Mouse (Mus musculus): ENCODE results near the gene Hoxd3. TPM values are rescaled to one million over a fixed set of nuclear protein-coding genes. Genes with fewer than 3 reads are reported as not detected.

Hoxd3 gene
- polyA plus RNA-seq, 1 experiment from 2014 or later: 3.2 TPM

GRCm38 (mm10) chr2:74733765-74734164, 22.0 kb downstream of the Hoxd3 start:
- no peak for ATAC-seq
- WGBS: 17% methylated on average over 6 of the region's 6 CpGs

GRCm38 (mm10) chr2:74734451-74734850, 22.7 kb downstream of the Hoxd3 start:
- no peak for TF ChIP-seq CTCF (IDR thresholded peaks at IDR 0.05; ENCODE audit: low read depth)
- WGBS: 16% methylated on average over 13 of the region's 13 CpGs
- no peak overlapping the region for H3K4me3 ChIP-seq (ENCODE audit: low read depth, low read length)
- no peaks in the 10 kb centered on the region for H3K4me1 ChIP-seq (replicated peaks; ENCODE audit: control insufficient read depth, insufficient read depth, low read length)
- H3K9ac ChIP-seq (ENCODE audit: low read depth, low read length): no peak overlapping the region
- H3K36me3 ChIP-seq (ENCODE audit: control insufficient read depth, insufficient read depth): no peaks in the 10 kb centered on the region; the same call in 1 of the 2 replicates
- ATAC-seq: no peak
- no peak overlapping the region for H3K27ac ChIP-seq (ENCODE audit: low read depth, low read length)
- peak overlapping the region; percentile 17; the same call in 1 of the 2 replicates for H3K4me2 ChIP-seq (replicated peaks; ENCODE audit: low read depth)
- peaks cover 93% of the 10 kb centered on the region for H3K27me3 ChIP-seq (replicated peaks; ENCODE audit: control insufficient read depth, insufficient read depth, low read length)
- no peaks in the 10 kb centered on the region for H3K9me3 ChIP-seq (ENCODE audit: control insufficient read depth)

More at GRCm38 (mm10) chr2:74733765-74734164, 22.0 kb downstream of the Hoxd3 start:
- TF ChIP-seq CTCF (IDR thresholded peaks at IDR 0.05; ENCODE audit: low read depth): no peak
- Histone ChIP-seq H3K4me2 (replicated peaks; ENCODE audit: low read depth) (peak overlapping the region; percentile 65; the same call in 1 of the 2 replicates), H3K4me1 (replicated peaks; ENCODE audit: control insufficient read depth, insufficient read depth, low read length) (no peaks in the 10 kb centered on the region), H3K27ac (ENCODE audit: low read depth, low read length) (no peak overlapping the region), H3K36me3 (ENCODE audit: control insufficient read depth, insufficient read depth) (no peaks in the 10 kb centered on the region; the same call in 1 of the 2 replicates), H3K9me3 (ENCODE audit: control insufficient read depth) (no peaks in the 10 kb centered on the region), H3K27me3 (replicated peaks; ENCODE audit: control insufficient read depth, insufficient read depth, low read length) (peaks cover 92% of the 10 kb centered on the region), H3K4me3 (ENCODE audit: low read depth, low read length) (peak overlapping the region; percentile 30), H3K9ac (ENCODE audit: low read depth, low read length) (no peak overlapping the region)

- WGBS: 31% methylated on average over 27 of the region's 27 CpGs
- Histone ChIP-seq H3K9ac (ENCODE audit: low read depth, low read length) (no peak overlapping the region), H3K4me3 (ENCODE audit: low read depth, low read length) (peak overlapping the region; percentile 7; the same call in 1 of the 2 replicates), H3K4me1 (replicated peaks; ENCODE audit: control insufficient read depth, insufficient read depth, low read length) (no peaks in the 10 kb centered on the region), H3K36me3 (ENCODE audit: control insufficient read depth, insufficient read depth) (no peaks in the 10 kb centered on the region; the same call in 1 of the 2 replicates), H3K27ac (ENCODE audit: low read depth, low read length) (peak overlapping the region; percentile 7; the same call in 1 of the 2 replicates), H3K9me3 (ENCODE audit: control insufficient read depth) (no peaks in the 10 kb centered on the region), H3K4me2 (replicated peaks; ENCODE audit: low read depth) (peak overlapping the region; percentile 17; the same call in 1 of the 2 replicates), H3K27me3 (replicated peaks; ENCODE audit: control insufficient read depth, insufficient read depth, low read length) (peaks cover 95% of the 10 kb centered on the region)
- no peak for TF ChIP-seq CTCF (IDR thresholded peaks at IDR 0.05; ENCODE audit: low read depth)
- no peak for ATAC-seq
These were observed 23.5 kb downstream of the Hoxd3 start for GRCm38 (mm10) chr2:74734996-74735811.

- TF ChIP-seq CTCF (IDR thresholded peaks at IDR 0.05; ENCODE audit: low read depth): no peak
- Histone ChIP-seq H3K27me3 (replicated peaks; ENCODE audit: control insufficient read depth, insufficient read depth, low read length) (peaks cover 90% of the 10 kb centered on the region), H3K9me3 (ENCODE audit: control insufficient read depth) (no peaks in the 10 kb centered on the region), H3K27ac (ENCODE audit: low read depth, low read length) (no peak overlapping the region), H3K36me3 (ENCODE audit: control insufficient read depth, insufficient read depth) (no peaks in the 10 kb centered on the region; the same call in 1 of the 2 replicates), H3K9ac (ENCODE audit: low read depth, low read length) (no peak overlapping the region), H3K4me3 (ENCODE audit: low read depth, low read length) (peak overlapping the region; percentile 7; the same call in 1 of the 2 replicates), H3K4me1 (replicated peaks; ENCODE audit: control insufficient read depth, insufficient read depth, low read length) (no peaks in the 10 kb centered on the region), H3K4me2 (replicated peaks; ENCODE audit: low read depth) (peak overlapping the region; percentile 31)
- no peak for ATAC-seq
- 19% methylated on average over 42 of the region's 42 CpGs for WGBS
These were observed 24.3 kb downstream of the Hoxd3 start for GRCm38 (mm10) chr2:74735851-74736687.

GRCm38 (mm10) chr2:74736688-74737577, 25.2 kb downstream of the Hoxd3 start:
- no peak for ATAC-seq
- Histone ChIP-seq H3K4me3 (ENCODE audit: low read depth, low read length) (0 out of 2 replicates have a peak overlapping the region, but pooled peaks have one; percentile 7), H3K4me2 (replicated peaks; ENCODE audit: low read depth) (peak overlapping the region; percentile 31), H3K9ac (ENCODE audit: low read depth, low read length) (no peak overlapping the region), H3K36me3 (ENCODE audit: control insufficient read depth, insufficient read depth) (no peaks in the 10 kb centered on the region; the same call in 1 of the 2 replicates), H3K27me3 (replicated peaks; ENCODE audit: control insufficient read depth, insufficient read depth, low read length) (peaks cover 91% of the 10 kb centered on the region), H3K27ac (ENCODE audit: low read depth, low read length) (no peak overlapping the region), H3K9me3 (ENCODE audit: control insufficient read depth) (no peaks in the 10 kb centered on the region), H3K4me1 (replicated peaks; ENCODE audit: control insufficient read depth, insufficient read depth, low read length) (no peaks in the 10 kb centered on the region)
- WGBS: 29% methylated on average over 15 of the region's 15 CpGs
- TF ChIP-seq CTCF (IDR thresholded peaks at IDR 0.05; ENCODE audit: low read depth): no peak
